Mouse (Mus musculus) liver, adult 2 months (tissue): ENCODE results near the gene Gm33815. TPM values are rescaled to one million over a fixed set of nuclear protein-coding genes. Genes with fewer than 3 reads are reported as not detected.
"Not testable (repeated sequence)": the region's sequence is repeated elsewhere in the genome, so short reads cannot be mapped to it uniquely, and the experiment has no call there.

Experiments
- DNase-seq: peaks from one replicate; pipeline ENCODE4 v3.0.0-alpha.2; 2011; ENCODE audit warnings: low read depth, low spot score; ENCODE audit errors: extremely low read depth
- H3K27ac ChIP-seq: fragments of 200-500 bp; replicated peaks from 2 replicates; pipeline ENCODE4 v1.5.1; 2012; ENCODE audit warnings: low read depth, mild to moderate bottlenecking, control low read depth, inconsistent platforms, low read length; ENCODE audit not compliant: insufficient read depth
- H3K27me3 ChIP-seq: fragments of 200-500 bp; 2 replicates; pipeline ENCODE4 v1.6.1; 2012; ENCODE audit warnings: mild to moderate bottlenecking, moderate library complexity, low read length, inconsistent platforms; ENCODE audit not compliant: control insufficient read depth, insufficient read depth
- H3K36me3 ChIP-seq: fragments of 200-500 bp; 2 replicates; pipeline ENCODE4 v1.6.1; 2012; ENCODE audit warnings: low read length, inconsistent platforms; ENCODE audit not compliant: control insufficient read depth, insufficient read depth
- H3K4me1 ChIP-seq: fragments of 200-500 bp; 2 replicates; pipeline ENCODE4 v1.6.1; 2011; ENCODE audit warnings: low read length; ENCODE audit not compliant: control insufficient read depth, insufficient read depth
- H3K4me3 ChIP-seq: fragments of 200-500 bp; 2 replicates; pipeline ENCODE4 v1.5.1; 2011; ENCODE audit warnings: low read depth, mild to moderate bottlenecking, control low read depth, low read length, moderate library complexity; ENCODE audit not compliant: insufficient read depth
- H3K79me2 ChIP-seq: fragments of 200-500 bp; 2 replicates; pipeline ENCODE4 v1.6.1; 2012; ENCODE audit warnings: inconsistent platforms, mild to moderate bottlenecking, low read length, moderate library complexity; ENCODE audit not compliant: control insufficient read depth, insufficient read depth
- H3K9ac ChIP-seq: fragments of 200-500 bp; 2 replicates; pipeline ENCODE4 v1.6.1; 2012; ENCODE audit warnings: low read depth, mild to moderate bottlenecking, control low read depth, inconsistent platforms, low read length
- whole genome bisulfite sequencing: fragments of 180-500 bp; shearing (Covaris S2); methylation state at CpG from one replicate; pipeline ENCODE4 v1.1.7; 2018; 5-methylcytosine and 5-hydroxymethylcytosine counted together
- polyA plus RNA-seq: library from polyadenylated mRNA; depleted of rRNA; stranded (reverse); fragments of >200 nt; gene quantifications from 2 replicates; pipeline ENCODE4 v1.2.3, GENCODE M21; 2012; rRNA removed
- total RNA-seq: library from RNA; depleted of rRNA; stranded (reverse); fragments of >200 nt; gene quantifications from 2 replicates; pipeline ENCODE4 v1.2.3, GENCODE M21; 2014; rRNA removed

Gene Gm33815
- total RNA-seq (not detected in 2 replicates), polyA plus RNA-seq (not detected in 2 replicates)

- not testable (repeated sequence) for H3K79me2 ChIP-seq, H3K4me3 ChIP-seq, DNase-seq, H3K27ac ChIP-seq, H3K27me3 ChIP-seq, H3K36me3 ChIP-seq, H3K9ac ChIP-seq, H3K4me1 ChIP-seq
- no CpG with 5 or more reads among the region's 1 CpGs for WGBS
These were observed at the start of gene Gm33815 for GRCm38 (mm10) chrY:69320832-69321231. Gene Gm33815 (plus strand): TSS chrY:69321132.
